Mouse (Mus musculus) splenic B cell, adult 2 months (primary cell): ENCODE measurements around the gene Gm11939.
A peak's percentile ranks its signal among the peaks of the same experiment; 100 is the strongest.
"Not testable (repeated sequence)": the region's sequence is repeated elsewhere in the genome, so short reads cannot be mapped to it uniquely, and the experiment has no call there.

Experiments
- DNase-seq: peaks from one replicate; pipeline ENCODE4 v3.0.0-alpha.2; 2011; ENCODE audit warnings: low read depth, low spot score
- H3K27me3 ChIP-seq: 2 replicates; pipeline ENCODE4 v1.6.1; 2012; ENCODE audit warnings: mild to moderate bottlenecking, low read length, moderate library complexity, mixed read lengths; ENCODE audit not compliant: control insufficient read depth, poor library complexity, insufficient read depth, severe bottlenecking
- H3K36me3 ChIP-seq: 2 replicates; pipeline ENCODE4 v1.6.1; 2012; ENCODE audit warnings: mild to moderate bottlenecking, low read length, moderate library complexity, mixed read lengths; ENCODE audit not compliant: control insufficient read depth, poor library complexity, insufficient read depth, severe bottlenecking

The Gm11939 gene

DNA sequence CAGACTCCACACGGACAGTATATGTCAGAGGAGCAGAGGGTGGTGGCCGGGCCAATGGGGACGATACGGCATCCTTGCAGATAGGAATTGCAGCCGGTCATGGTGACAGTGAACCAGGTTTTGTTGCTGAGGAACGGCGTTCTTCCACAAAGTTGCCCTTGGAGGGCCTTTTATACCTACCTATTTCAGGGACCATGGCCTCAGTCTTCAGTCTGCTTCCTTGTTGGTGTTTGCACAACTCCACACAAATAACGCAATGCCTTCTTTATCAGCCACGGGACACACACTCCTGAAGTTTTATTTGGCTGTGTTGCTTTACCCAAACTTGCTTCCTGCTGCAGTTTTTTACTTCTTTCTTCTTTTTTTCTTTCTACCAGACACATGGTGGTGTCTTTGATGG, at the start of gene Gm11939:
TSS of gene Gm11939 (minus strand) at position 101 of the 400 bp plus-strand sequence.
- DNase-seq, result no peak
- Histone ChIP-seq H3K36me3 (no peaks in the 10 kb centered on the region), H3K27me3 (no peaks in the 10 kb centered on the region)

GRCm38 (mm10) chr11:99603208-99603607, 43.9 kb upstream of the Gm11939 start, which contains the start of gene Gm11938:
TSS of gene Gm11938 (minus strand) at chr11:99603308.
- not testable (repeated sequence) for H3K36me3 ChIP-seq, H3K27me3 ChIP-seq, DNase-seq

DNA sequence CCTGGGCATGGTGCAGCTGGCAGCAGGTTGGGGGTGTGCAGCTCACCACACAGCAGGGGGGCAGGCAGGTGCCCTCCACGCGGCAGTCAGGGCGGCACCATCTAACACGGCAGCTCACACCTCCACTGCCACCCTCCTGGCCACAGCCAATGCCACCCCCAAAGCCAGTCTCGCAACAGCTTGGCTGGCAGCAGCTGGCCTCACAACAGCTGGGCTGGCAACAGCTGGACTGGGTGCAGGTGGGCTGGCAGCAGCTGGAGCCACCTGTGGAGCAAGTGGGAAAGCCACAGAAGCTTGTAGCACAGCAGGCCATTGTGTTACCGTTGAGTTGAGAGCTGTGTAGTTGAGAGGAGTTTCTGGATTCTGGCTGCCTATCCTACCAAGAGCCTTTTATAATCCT, 38.5 kb upstream of the Gm11939 start, which contains the start of gene Krtap9-3:
TSS of gene Krtap9-3 (minus strand) at position 364 of the 400 bp plus-strand sequence.
- not testable (repeated sequence) for H3K27me3 ChIP-seq, H3K36me3 ChIP-seq, DNase-seq

- no peaks in the 10 kb centered on the region for H3K36me3 ChIP-seq
- no peaks in the 10 kb centered on the region for H3K27me3 ChIP-seq
- no peak for DNase-seq
Measured at GRCm38 (mm10) chr11:99590981-99591380, 31.7 kb upstream of the Gm11939 start, which contains the start of gene Krtap1-3. TSS of gene Krtap1-3 (minus strand) at chr11:99591339.

- no peaks in the 10 kb centered on the region for H3K27me3 ChIP-seq
- H3K36me3 ChIP-seq, result no peaks in the 10 kb centered on the region
- no peak for DNase-seq
Measured at GRCm38 (mm10) chr11:99585096-99585495, 25.8 kb upstream of the Gm11939 start.

DNA sequence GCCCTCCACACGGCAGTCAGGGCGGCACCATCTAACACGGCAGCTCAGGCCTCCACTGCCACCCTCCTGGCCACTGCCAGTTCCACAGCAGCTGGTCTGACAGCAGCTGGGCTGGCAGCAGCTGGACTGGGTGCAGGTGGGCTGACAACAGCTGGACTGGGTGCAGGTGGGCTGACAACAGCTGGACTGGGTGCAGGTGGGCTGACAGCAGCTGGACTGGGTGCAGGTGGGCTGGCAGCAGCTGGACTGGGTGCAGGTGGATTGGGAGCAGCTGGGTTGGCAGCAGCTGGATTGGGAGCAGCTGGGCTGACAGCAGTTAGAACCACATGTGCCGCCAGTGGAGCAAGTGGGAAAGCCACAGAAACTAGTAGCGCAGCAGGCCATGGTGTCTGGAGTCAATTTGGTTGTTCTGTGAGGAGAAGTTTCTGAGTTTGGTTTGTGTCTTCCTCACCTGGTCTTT, 24.0 kb upstream of the Gm11939 start, which contains the start of gene Krtap1-4:
TSS of gene Krtap1-4 (minus strand) at position 410 of the 460 bp plus-strand sequence.
- no peak for DNase-seq
- H3K36me3 ChIP-seq, result no peaks in the 10 kb centered on the region
- no peaks in the 10 kb centered on the region for H3K27me3 ChIP-seq

DNA sequence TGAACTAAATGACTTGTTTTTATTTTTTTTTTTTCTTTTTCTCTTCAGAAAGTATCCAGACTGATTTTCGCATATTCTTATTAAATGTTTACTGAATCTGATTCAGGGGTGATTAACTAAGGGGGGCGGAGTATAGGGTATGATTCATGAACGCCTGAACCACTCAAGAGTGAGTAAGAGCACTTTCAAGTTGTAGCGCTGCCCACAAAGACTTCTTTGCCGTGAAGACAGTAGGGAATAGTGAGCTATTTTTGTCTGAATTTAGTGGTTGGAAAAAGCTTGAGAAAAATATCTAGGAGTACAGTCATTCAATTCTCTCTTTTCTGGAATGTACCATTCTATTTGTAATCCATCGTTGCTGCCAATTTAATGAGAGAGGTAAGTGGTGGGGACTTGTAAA, 22.3 kb upstream of the Gm11939 start:
- Histone ChIP-seq H3K27me3 (no peaks in the 10 kb centered on the region), H3K36me3 (no peaks in the 10 kb centered on the region)
- DNase-seq, result no peak

GRCm38 (mm10) chr11:99581051-99581450, 21.8 kb upstream of the Gm11939 start:
- no peak for DNase-seq
- H3K27me3 ChIP-seq, result no peaks in the 10 kb centered on the region

DNA sequence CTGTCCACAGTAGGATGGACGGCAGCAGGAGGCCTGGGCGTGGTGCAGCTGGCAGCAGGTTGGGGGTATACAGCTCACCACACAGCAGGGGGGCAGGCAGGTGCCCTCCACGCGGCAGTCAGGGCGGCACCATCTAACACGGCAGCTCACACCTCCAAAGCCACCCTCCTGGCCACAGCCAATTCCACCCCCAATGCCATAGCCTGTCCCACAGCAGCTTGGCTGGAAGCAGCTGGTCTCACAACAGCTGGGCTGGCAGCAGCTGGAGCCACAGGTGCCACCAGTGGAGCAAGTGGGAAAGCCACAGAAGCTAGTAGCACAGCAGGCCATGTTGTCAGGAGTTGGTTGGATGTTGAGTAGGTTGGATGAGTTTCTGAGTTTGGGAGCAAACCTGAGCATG, 21.4 kb upstream of the Gm11939 start, which contains the start of gene Krtap1-5:
TSS of gene Krtap1-5 (minus strand) at position 381 of the 400 bp plus-strand sequence.
- no peak for DNase-seq
- Histone ChIP-seq H3K27me3 (no peaks in the 10 kb centered on the region), H3K36me3 (no peaks in the 10 kb centered on the region)

More at GRCm38 (mm10) chr11:99581051-99581450, 21.8 kb upstream of the Gm11939 start:
- H3K36me3 ChIP-seq, result no peaks in the 10 kb centered on the region

DNA sequence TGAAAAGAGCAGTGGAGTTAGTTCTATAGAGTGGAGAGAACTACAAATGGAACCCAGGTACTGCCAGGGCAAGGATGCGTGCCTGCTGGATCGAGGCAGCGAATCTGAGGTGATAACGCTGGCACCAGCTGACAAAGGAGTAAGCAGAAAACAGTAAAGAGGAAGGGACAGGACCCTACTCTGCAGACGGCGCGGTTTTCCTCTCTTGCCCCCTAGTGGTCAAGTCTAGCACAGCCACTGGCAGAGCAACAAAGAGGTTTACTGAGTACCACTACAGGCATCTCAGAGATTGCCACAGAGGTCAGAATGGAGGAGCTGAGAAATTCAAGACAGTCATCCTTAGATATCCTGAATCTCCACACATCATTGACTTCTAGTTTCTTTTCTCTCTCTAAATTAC, 14.8 kb upstream of the Gm11939 start:
- Histone ChIP-seq H3K27me3 (no peaks in the 10 kb centered on the region), H3K36me3 (no peaks in the 10 kb centered on the region)
- DNase-seq, result peak; percentile 59

- Histone ChIP-seq H3K36me3 (no peaks in the 10 kb centered on the region), H3K27me3 (no peaks in the 10 kb centered on the region)
- no peak for DNase-seq
Measured at GRCm38 (mm10) chr11:99573164-99573563, 13.9 kb upstream of the Gm11939 start.

DNA sequence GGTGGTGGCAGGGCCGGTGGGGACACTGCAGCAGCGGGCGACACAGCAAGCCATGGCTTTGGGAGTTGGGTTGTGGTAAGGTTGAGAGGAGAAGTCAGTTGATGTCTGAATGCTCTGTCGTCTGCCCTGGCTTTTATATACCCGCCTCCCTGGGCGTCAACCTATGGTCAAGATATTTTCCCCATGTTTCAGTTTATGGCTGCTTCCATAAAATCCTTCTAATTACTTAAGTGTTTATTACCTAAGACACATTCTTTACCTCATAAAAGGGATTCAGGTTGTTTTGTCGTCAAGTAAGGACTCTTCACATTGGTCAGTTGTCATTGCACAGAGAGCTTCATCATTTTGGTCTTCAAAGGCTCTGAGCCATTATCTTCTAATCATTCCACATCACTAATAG, 7.3 kb upstream of the Gm11939 start, which contains the start of gene Krtap3-1:
TSS of gene Krtap3-1 (minus strand) at position 101 of the 400 bp plus-strand sequence.
- no peaks in the 10 kb centered on the region for H3K27me3 ChIP-seq
- no peaks in the 10 kb centered on the region for H3K36me3 ChIP-seq
- no peak for DNase-seq

DNA sequence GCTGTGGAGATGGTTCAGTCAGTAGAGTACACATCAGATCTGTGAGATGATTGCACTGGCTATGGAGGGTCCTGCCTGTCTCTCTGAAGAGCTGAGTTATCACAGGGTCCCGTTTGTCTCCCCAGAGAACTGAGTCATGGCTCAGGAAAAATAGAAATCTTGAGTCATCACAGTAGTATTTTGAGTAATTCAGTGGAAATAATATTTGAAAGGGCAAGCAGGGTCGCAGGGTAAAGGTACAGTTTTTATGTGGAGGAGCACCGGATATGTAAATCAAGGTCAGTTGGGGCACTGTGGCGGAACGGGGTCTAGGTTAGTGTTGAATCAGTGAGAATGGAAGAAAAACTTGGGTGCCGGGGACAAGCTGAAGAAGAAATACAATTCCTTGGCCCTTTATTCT, 3.3 kb upstream of the Gm11939 start:
- no peaks in the 10 kb centered on the region for H3K27me3 ChIP-seq
- no peaks in the 10 kb centered on the region for H3K36me3 ChIP-seq
- no peak for DNase-seq

GRCm38 (mm10) chr11:99557976-99558745, 1.1 kb downstream of the Gm11939 start:
- Histone ChIP-seq H3K27me3 (no peaks in the 10 kb centered on the region), H3K36me3 (no peaks in the 10 kb centered on the region)

DNA sequence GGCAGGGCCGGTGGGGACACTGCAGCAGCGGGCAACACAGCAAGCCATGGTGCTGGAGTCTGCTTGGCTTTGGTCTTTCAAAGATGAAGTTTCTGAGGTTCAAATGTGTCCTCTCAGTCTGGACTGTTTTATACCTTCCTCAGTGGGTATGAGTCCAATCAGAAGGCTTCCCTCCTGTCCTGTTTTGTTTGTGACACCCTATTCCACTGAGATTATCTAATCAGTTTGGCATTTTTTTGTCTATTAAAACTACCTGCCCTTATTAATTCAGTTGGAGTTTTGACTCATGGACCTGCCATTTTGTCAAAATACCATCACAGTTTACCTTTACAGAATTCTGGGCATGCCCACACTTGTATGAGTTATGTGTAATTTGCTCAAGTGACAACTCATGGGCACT, 2.5 kb downstream of the Gm11939 start, which contains the start of gene Krtap3-2:
TSS of gene Krtap3-2 (minus strand) at position 101 of the 400 bp plus-strand sequence.
- DNase-seq, result no peak
- Histone ChIP-seq H3K36me3 (no peaks in the 10 kb centered on the region), H3K27me3 (no peaks in the 10 kb centered on the region)

More at GRCm38 (mm10) chr11:99557976-99558745, 1.1 kb downstream of the Gm11939 start:
- DNase-seq, result no peak
